Mouse (Mus musculus) cortical plate, adult 2 months (tissue): ENCODE measurements at regions not wholly inside any gene's neighbourhood (a gene's known extent, or its start where the extent isn't known, plus 50 kb on each side); places are given as distances from the start of the nearest gene placed in this dataset.

Experiments used
- CTCF ChIP-seq: fragments of 200-500 bp; IDR thresholded peaks from 2 replicates; pipeline ENCODE4 v1.5.1; 2011; ENCODE audit warnings: mild to moderate bottlenecking, control low read depth, low read length; ENCODE audit not compliant: insufficient read depth; ENCODE audit errors: extremely low read depth
- POLR2A ChIP-seq: fragments of 200-500 bp; IDR thresholded peaks from 2 replicates; pipeline ENCODE4 v1.6.1; 2011; ENCODE audit warnings: mild to moderate bottlenecking, low read length, control low read depth; ENCODE audit not compliant: insufficient read depth; ENCODE audit errors: extremely low read depth

DNA sequence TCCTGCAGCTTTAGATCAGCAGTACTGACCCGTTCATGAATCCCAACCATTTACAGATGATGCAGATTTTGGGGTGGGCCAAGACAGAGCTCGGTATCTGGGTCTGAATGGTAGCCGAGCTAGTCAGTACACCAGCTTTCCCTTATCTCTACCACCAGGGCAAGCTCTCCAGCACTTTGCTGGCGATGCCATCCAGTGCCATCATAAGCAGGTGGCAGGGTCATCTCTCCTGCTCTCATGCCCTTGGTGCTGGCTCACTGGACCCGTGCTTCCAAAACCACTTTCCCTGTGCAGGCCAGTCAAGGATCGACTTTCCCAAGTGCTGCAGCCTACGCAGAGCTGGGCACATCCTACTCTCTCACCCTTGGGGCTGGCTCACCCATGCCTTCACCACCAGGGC is 547.6 kb upstream of the Ccdc54 start:
- no peak for TF ChIP-seq CTCF
- TF ChIP-seq POLR2A, result no peak
